Mouse (Mus musculus) B cell, adult 2 months (primary cell): ENCODE measurements around the gene Prrt1.

Source experiments
- DNase-seq, 2 experiments: peaks; one replicate each; pipeline ENCODE4 v3.0.0; 2022

Gene Prrt1

GRCm38 (mm10) chr17:34628644-34628967 is 727 bp upstream of the Prrt1 start:
- no peak for DNase-seq

GRCm38 (mm10) chr17:34629796-34630603 is 667 bp downstream of the Prrt1 start:
- DNase-seq: peak; percentile 27 to 36

- peak in 1 of 2 experiments; percentile 24 for DNase-seq
Observed at GRCm38 (mm10) chr17:34630761-34631301, 1.5 kb downstream of the Prrt1 start.

- no peak for DNase-seq
Observed at GRCm38 (mm10) chr17:34631647-34632046, 2.3 kb downstream of the Prrt1 start.

GRCm38 (mm10) chr17:34632261-34632691 is 2.9 kb downstream of the Prrt1 start:
- peak; percentile 74 to 75 for DNase-seq

- no peak for DNase-seq
Observed at GRCm38 (mm10) chr17:34635671-34636070, 6.3 kb downstream of the Prrt1 start.

GRCm38 (mm10) chr17:34637459-34637858 is 8.1 kb downstream of the Prrt1 start:
- no peak for DNase-seq

- DNase-seq: no peak
Observed at GRCm38 (mm10) chr17:34639461-34640255, 10.3 kb downstream of the Prrt1 start.

GRCm38 (mm10) chr17:34640778-34641601 is 11.7 kb downstream of the Prrt1 start:
- DNase-seq: no peak

- no peak for DNase-seq
Observed at GRCm38 (mm10) chr17:34641945-34642344, 12.6 kb downstream of the Prrt1 start.

- DNase-seq: no peak
Observed at GRCm38 (mm10) chr17:34643379-34643778, 14.0 kb downstream of the Prrt1 start.

- DNase-seq: no peak
Observed at GRCm38 (mm10) chr17:34643944-34644343, 14.6 kb downstream of the Prrt1 start.

- peak; percentile 96 to 97 for DNase-seq
Observed at GRCm38 (mm10) chr17:34644608-34645007, 15.3 kb downstream of the Prrt1 start, which contains the start of gene Fkbpl. Gene Fkbpl (plus strand): TSS chr17:34644764.

- no peak for DNase-seq
Observed at GRCm38 (mm10) chr17:34645256-34645829, 16.0 kb downstream of the Prrt1 start.

- DNase-seq: no peak
Observed at GRCm38 (mm10) chr17:34645831-34646511, 16.6 kb downstream of the Prrt1 start.

- DNase-seq: peak; percentile 88 to 91
Observed at GRCm38 (mm10) chr17:34646906-34647787, 17.8 kb downstream of the Prrt1 start, which contains the start of gene Atf6b. Gene Atf6b (plus strand): TSS chr17:34647146.

- no peak for DNase-seq
Observed at GRCm38 (mm10) chr17:34648141-34648890, 19.0 kb downstream of the Prrt1 start.

GRCm38 (mm10) chr17:34649106-34649864 is 20.0 kb downstream of the Prrt1 start:
- peak; percentile 50 to 53 for DNase-seq

- DNase-seq: no peak
Observed at GRCm38 (mm10) chr17:34650781-34651180, 21.4 kb downstream of the Prrt1 start.
